Mouse (Mus musculus): ENCODE results near the gene Dpagt1. TPM values are rescaled to one million over a fixed set of nuclear protein-coding genes. Genes with fewer than 3 reads are reported as not detected.
A peak's percentile ranks its signal among the peaks of the same experiment; 100 is the strongest.

Gene Dpagt1
- polyA plus RNA-seq, 1 experiment: 47.4 TPM

GRCm38 (mm10) chr9:44337436-44338169 lies 11.8 kb downstream of the Dpagt1 start:
- H3K27ac ChIP-seq (ENCODE audit: insufficient read depth, low read depth, low read length): no peak overlapping the region
- peaks cover 4% of the 10 kb centered on the region for H3K4me1 ChIP-seq (ENCODE audit: control insufficient read depth, insufficient read depth, insufficient read length, low read length)
- no peak for TF ChIP-seq CTCF (IDR thresholded peaks at IDR 0.05; ENCODE audit: extremely low read depth, insufficient read length, insufficient replicate concordance, low read depth, low read length)
- TF ChIP-seq POLR2A (IDR thresholded peaks at IDR 0.05; ENCODE audit: low read depth, low read length): no peak
- H3K27me3 ChIP-seq (ENCODE audit: control insufficient read depth, insufficient read depth, low read length): no peaks in the 10 kb centered on the region
- H3K36me3 ChIP-seq (ENCODE audit: control insufficient read depth, insufficient read depth, low read length): peaks cover 15% of the 10 kb centered on the region
- H3K4me3 ChIP-seq (ENCODE audit: low read depth, low read length): no peak overlapping the region
- 60% methylated on average over 9 of the region's 9 CpGs for WGBS

GRCm38 (mm10) chr9:44338574-44338973 lies 12.8 kb downstream of the Dpagt1 start:
- TF ChIP-seq CTCF (IDR thresholded peaks at IDR 0.05; ENCODE audit: extremely low read depth, insufficient read length, insufficient replicate concordance, low read depth, low read length) (no peak), POLR2A (IDR thresholded peaks at IDR 0.05; ENCODE audit: low read depth, low read length) (no peak)
- peaks cover 9% of the 10 kb centered on the region for H3K4me1 ChIP-seq (ENCODE audit: control insufficient read depth, insufficient read depth, insufficient read length, low read length)
- 80% methylated on average over 5 of the region's 5 CpGs for WGBS

GRCm38 (mm10) chr9:44341487-44341886 lies 15.7 kb downstream of the Dpagt1 start:
- H3K36me3 ChIP-seq (ENCODE audit: control insufficient read depth, insufficient read depth, low read length): peaks cover 7% of the 10 kb centered on the region; the same call in 1 of the 2 replicates
- WGBS: 91% methylated on average over 5 of the region's 5 CpGs
- no peak for TF ChIP-seq CTCF (IDR thresholded peaks at IDR 0.05; ENCODE audit: extremely low read depth, insufficient read length, insufficient replicate concordance, low read depth, low read length)
- TF ChIP-seq POLR2A (IDR thresholded peaks at IDR 0.05; ENCODE audit: low read depth, low read length): no peak
- H3K4me1 ChIP-seq (ENCODE audit: control insufficient read depth, insufficient read depth, insufficient read length, low read length): peaks cover 9% of the 10 kb centered on the region
- no peaks in the 10 kb centered on the region for H3K27me3 ChIP-seq (ENCODE audit: control insufficient read depth, insufficient read depth, low read length)
- no peak overlapping the region for H3K4me3 ChIP-seq (ENCODE audit: low read depth, low read length)
- no peak overlapping the region for H3K27ac ChIP-seq (ENCODE audit: insufficient read depth, low read depth, low read length)

More at GRCm38 (mm10) chr9:44338574-44338973, 12.8 kb downstream of the Dpagt1 start:
- H3K27ac ChIP-seq (ENCODE audit: insufficient read depth, low read depth, low read length): no peak overlapping the region
- H3K36me3 ChIP-seq (ENCODE audit: control insufficient read depth, insufficient read depth, low read length): peaks cover 6% of the 10 kb centered on the region; the same call in 1 of the 2 replicates
- no peak overlapping the region for H3K4me3 ChIP-seq (ENCODE audit: low read depth, low read length)
- H3K27me3 ChIP-seq (ENCODE audit: control insufficient read depth, insufficient read depth, low read length): no peaks in the 10 kb centered on the region

DNA sequence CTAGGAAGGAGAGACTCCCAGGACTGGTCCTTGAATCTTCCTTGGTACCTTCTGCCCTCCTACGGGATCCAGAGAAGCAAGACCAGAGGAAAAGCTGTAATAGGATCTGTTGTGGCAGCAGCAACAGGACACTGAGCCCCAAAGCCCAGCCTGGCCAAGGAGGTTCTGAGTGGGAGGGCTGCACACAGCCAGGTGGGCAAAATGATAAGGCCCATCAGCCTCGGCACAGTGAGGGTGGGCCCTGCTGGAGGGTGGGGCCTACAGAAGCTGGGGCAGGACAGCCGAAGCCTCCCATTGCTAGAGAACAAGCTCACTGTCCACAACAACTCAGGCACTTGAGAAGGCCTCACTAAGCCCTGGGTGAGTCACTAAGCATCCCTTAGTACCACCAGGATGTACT lies 16.4 kb downstream of the Dpagt1 start:
- Histone ChIP-seq H3K4me3 (ENCODE audit: low read depth, low read length) (no peak overlapping the region), H3K4me1 (ENCODE audit: control insufficient read depth, insufficient read depth, insufficient read length, low read length) (peaks cover 9% of the 10 kb centered on the region), H3K36me3 (ENCODE audit: control insufficient read depth, insufficient read depth, low read length) (peaks cover 7% of the 10 kb centered on the region; the same call in 1 of the 2 replicates), H3K27me3 (ENCODE audit: control insufficient read depth, insufficient read depth, low read length) (no peaks in the 10 kb centered on the region), H3K27ac (ENCODE audit: insufficient read depth, low read depth, low read length) (no peak overlapping the region)
- TF ChIP-seq CTCF (IDR thresholded peaks at IDR 0.05; ENCODE audit: extremely low read depth, insufficient read length, insufficient replicate concordance, low read depth, low read length) (no peak), POLR2A (IDR thresholded peaks at IDR 0.05; ENCODE audit: low read depth, low read length) (no peak)
- WGBS: 64% methylated on average over 3 of the region's 3 CpGs

DNA sequence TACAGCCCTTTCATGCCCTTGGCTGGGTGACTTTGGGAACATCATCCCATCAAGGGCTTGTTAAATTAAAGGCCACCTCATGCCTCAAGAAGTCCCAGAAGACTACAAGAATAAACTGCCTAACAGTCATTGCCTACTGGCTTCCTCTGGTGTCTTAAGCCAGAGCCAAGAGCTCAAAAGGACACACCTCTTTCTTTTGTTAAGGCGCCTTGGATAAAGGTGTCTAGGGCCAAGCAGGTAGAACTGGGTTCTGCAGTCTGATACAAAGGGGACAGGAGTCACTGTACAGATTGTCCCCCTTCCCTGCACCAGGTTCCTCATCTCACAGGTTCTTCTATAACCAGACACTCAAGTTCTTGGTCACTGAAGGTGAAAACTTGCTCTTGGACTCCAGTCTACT lies 16.8 kb downstream of the Dpagt1 start:
- Histone ChIP-seq H3K36me3 (ENCODE audit: control insufficient read depth, insufficient read depth, low read length) (peaks cover 5% of the 10 kb centered on the region; the same call in 1 of the 2 replicates), H3K27ac (ENCODE audit: insufficient read depth, low read depth, low read length) (no peak overlapping the region), H3K4me1 (ENCODE audit: control insufficient read depth, insufficient read depth, insufficient read length, low read length) (peaks cover 9% of the 10 kb centered on the region), H3K4me3 (ENCODE audit: low read depth, low read length) (no peak overlapping the region), H3K27me3 (ENCODE audit: control insufficient read depth, insufficient read depth, low read length) (no peaks in the 10 kb centered on the region)
- TF ChIP-seq POLR2A (IDR thresholded peaks at IDR 0.05; ENCODE audit: low read depth, low read length) (no peak), CTCF (IDR thresholded peaks at IDR 0.05; ENCODE audit: extremely low read depth, insufficient read length, insufficient replicate concordance, low read depth, low read length) (no peak)
- WGBS: 39% methylated on average over 1 of the region's 1 CpGs

DNA sequence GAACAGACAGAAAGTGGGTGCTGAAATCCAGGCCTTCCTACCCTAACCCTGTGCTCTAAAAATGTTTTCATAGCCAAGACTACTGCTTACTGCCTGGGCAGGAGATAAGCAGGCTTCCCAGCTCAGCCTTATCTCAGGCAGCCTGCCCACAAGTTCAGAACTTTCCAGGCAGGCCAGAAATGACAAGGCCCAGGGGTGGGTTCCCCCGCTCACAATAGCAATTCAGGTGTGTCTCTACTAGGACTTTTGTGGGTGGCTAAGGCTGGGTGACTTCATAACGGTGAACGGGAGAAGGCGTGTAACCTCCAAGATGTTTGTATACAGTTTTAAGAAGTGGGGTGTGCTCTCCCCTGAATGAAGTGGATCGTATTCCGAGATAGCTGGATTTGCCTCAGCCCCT lies 17.5 kb downstream of the Dpagt1 start:
- Histone ChIP-seq H3K4me3 (ENCODE audit: low read depth, low read length) (peak overlapping the region; percentile 70), H3K27me3 (ENCODE audit: control insufficient read depth, insufficient read depth, low read length) (no peaks in the 10 kb centered on the region), H3K27ac (ENCODE audit: insufficient read depth, low read depth, low read length) (peak overlapping the region; percentile 52), H3K4me1 (ENCODE audit: control insufficient read depth, insufficient read depth, insufficient read length, low read length) (peaks cover 8% of the 10 kb centered on the region; the same call in 1 of the 2 replicates), H3K36me3 (ENCODE audit: control insufficient read depth, insufficient read depth, low read length) (peaks cover 9% of the 10 kb centered on the region)
- WGBS: 1% methylated on average over 6 of the region's 6 CpGs
- TF ChIP-seq CTCF (IDR thresholded peaks at IDR 0.05; ENCODE audit: extremely low read depth, insufficient read length, insufficient replicate concordance, low read depth, low read length) (no peak), POLR2A (IDR thresholded peaks at IDR 0.05; ENCODE audit: low read depth, low read length) (no peak)

GRCm38 (mm10) chr9:44343781-44344421 lies 18.1 kb downstream of the Dpagt1 start, which contains the start of gene Hmbs:
TSS of gene Hmbs (minus strand) at chr9:44344228.
- under 1% methylated on average over 39 of the region's 39 CpGs for WGBS
- H3K4me1 ChIP-seq (ENCODE audit: control insufficient read depth, insufficient read depth, insufficient read length, low read length): peaks cover 8% of the 10 kb centered on the region; the same call in 1 of the 2 replicates
- no peaks in the 10 kb centered on the region for H3K27me3 ChIP-seq (ENCODE audit: control insufficient read depth, insufficient read depth, low read length)
- peaks cover 15% of the 10 kb centered on the region for H3K36me3 ChIP-seq (ENCODE audit: control insufficient read depth, insufficient read depth, low read length)
- TF ChIP-seq POLR2A (IDR thresholded peaks at IDR 0.05; ENCODE audit: low read depth, low read length) (peak; percentile 34), CTCF (IDR thresholded peaks at IDR 0.05; ENCODE audit: extremely low read depth, insufficient read length, insufficient replicate concordance, low read depth, low read length) (no peak)
- peak within 1 kb of the TSS; percentile 92 for H3K27ac ChIP-seq (ENCODE audit: insufficient read depth, low read depth, low read length)
- H3K4me3 ChIP-seq (ENCODE audit: low read depth, low read length): peak within 1 kb of the TSS; percentile 70
